Mouse (Mus musculus): ENCODE results near the gene Capn3.

- TF ChIP-seq POLR2A (IDR thresholded peaks at IDR 0.05; ENCODE audit: control insufficient read depth, extremely low read depth, insufficient read depth, low read length, poor library complexity), result peak; percentile 27; the same call in 1 of the 2 replicates
- TF ChIP-seq CTCF (IDR thresholded peaks at IDR 0.05; ENCODE audit: borderline replicate concordance, control insufficient read depth, extremely low read depth, insufficient read depth, low read length, poor library complexity), result no peak
Observed at GRCm38 (mm10) chr2:120501136-120501918, 45.5 kb downstream of the Capn3 start.

Data from thymus, adult 2 months (tissue).